Mouse (Mus musculus): ENCODE data around the gene Rnf144b. TPM values are rescaled to one million over a fixed set of nuclear protein-coding genes. Genes with fewer than 3 reads are reported as not detected.

Gene Rnf144b
- total RNA-seq (2014; fragmentation: Nextera tagmentation) (0.46 and 0.54 TPM in 2 replicates), total RNA-seq (2017) (0.89 and 1.3 TPM in 2 replicates)

- 0 out of 2 replicates have a peak, but pooled peaks have one; percentile 14 for ATAC-seq (replicated peaks; ENCODE audit: low FRiP score, low TSS enrichment, poor library complexity, severe bottlenecking)
Measured at GRCm38 (mm10) chr13:47122537-47123430, at the start of gene Rnf144b. Gene Rnf144b, plus strand, starts transcription at chr13:47122656.

GRCm38 (mm10) chr13:47076156-47076555, 46.3 kb upstream of the Rnf144b start:
- ATAC-seq (replicated peaks; ENCODE audit: low FRiP score, low TSS enrichment, poor library complexity, severe bottlenecking) = no peak

- no peak for ATAC-seq (replicated peaks; ENCODE audit: low FRiP score, low TSS enrichment, poor library complexity, severe bottlenecking)
Measured at GRCm38 (mm10) chr13:47077367-47077766, 45.1 kb upstream of the Rnf144b start.

GRCm38 (mm10) chr13:47078799-47079198, 43.7 kb upstream of the Rnf144b start:
- no peak for ATAC-seq (replicated peaks; ENCODE audit: low FRiP score, low TSS enrichment, poor library complexity, severe bottlenecking)

GRCm38 (mm10) chr13:47080905-47081505, 41.5 kb upstream of the Rnf144b start:
- ATAC-seq (replicated peaks; ENCODE audit: low FRiP score, low TSS enrichment, poor library complexity, severe bottlenecking) = no peak

GRCm38 (mm10) chr13:47088433-47088832, 34.0 kb upstream of the Rnf144b start:
- no peak for ATAC-seq (replicated peaks; ENCODE audit: low FRiP score, low TSS enrichment, poor library complexity, severe bottlenecking)

GRCm38 (mm10) chr13:47089271-47089670, 33.2 kb upstream of the Rnf144b start:
- no peak for ATAC-seq (replicated peaks; ENCODE audit: low FRiP score, low TSS enrichment, poor library complexity, severe bottlenecking)

GRCm38 (mm10) chr13:47093791-47094190, 28.7 kb upstream of the Rnf144b start:
- no peak for ATAC-seq (replicated peaks; ENCODE audit: low FRiP score, low TSS enrichment, poor library complexity, severe bottlenecking)

- ATAC-seq (replicated peaks; ENCODE audit: low FRiP score, low TSS enrichment, poor library complexity, severe bottlenecking) = no peak
Measured at GRCm38 (mm10) chr13:47096591-47096990, 25.9 kb upstream of the Rnf144b start.

GRCm38 (mm10) chr13:47099265-47099664, 23.2 kb upstream of the Rnf144b start:
- no peak for ATAC-seq (replicated peaks; ENCODE audit: low FRiP score, low TSS enrichment, poor library complexity, severe bottlenecking)

GRCm38 (mm10) chr13:47100587-47100986, 21.9 kb upstream of the Rnf144b start:
- ATAC-seq (replicated peaks; ENCODE audit: low FRiP score, low TSS enrichment, poor library complexity, severe bottlenecking) = no peak

GRCm38 (mm10) chr13:47104146-47104545, 18.3 kb upstream of the Rnf144b start:
- no peak for ATAC-seq (replicated peaks; ENCODE audit: low FRiP score, low TSS enrichment, poor library complexity, severe bottlenecking)

GRCm38 (mm10) chr13:47104856-47105541, 17.5 kb upstream of the Rnf144b start:
- no peak for ATAC-seq (replicated peaks; ENCODE audit: low FRiP score, low TSS enrichment, poor library complexity, severe bottlenecking)

- ATAC-seq (replicated peaks; ENCODE audit: low FRiP score, low TSS enrichment, poor library complexity, severe bottlenecking) = peak; percentile 53
Measured at GRCm38 (mm10) chr13:47105711-47106579, 16.5 kb upstream of the Rnf144b start, which contains the start of gene Dek. Gene Dek, minus strand, starts transcription at chr13:47106201.

GRCm38 (mm10) chr13:47106580-47106888, 15.9 kb upstream of the Rnf144b start:
- ATAC-seq (replicated peaks; ENCODE audit: low FRiP score, low TSS enrichment, poor library complexity, severe bottlenecking) = peak; percentile 18; the same call in 1 of the 2 replicates

- peak; percentile 45; the same call in 1 of the 2 replicates for ATAC-seq (replicated peaks; ENCODE audit: low FRiP score, low TSS enrichment, poor library complexity, severe bottlenecking)
Measured at GRCm38 (mm10) chr13:47109239-47109638, 13.2 kb upstream of the Rnf144b start.

- ATAC-seq (replicated peaks; ENCODE audit: low FRiP score, low TSS enrichment, poor library complexity, severe bottlenecking) = no peak
Measured at GRCm38 (mm10) chr13:47111185-47111584, 11.3 kb upstream of the Rnf144b start.

GRCm38 (mm10) chr13:47112056-47112455, 10.4 kb upstream of the Rnf144b start:
- ATAC-seq (replicated peaks; ENCODE audit: low FRiP score, low TSS enrichment, poor library complexity, severe bottlenecking) = no peak

GRCm38 (mm10) chr13:47112924-47113323, 9.5 kb upstream of the Rnf144b start:
- peak; percentile 97 for ATAC-seq (replicated peaks; ENCODE audit: low FRiP score, low TSS enrichment, poor library complexity, severe bottlenecking)

All from megakaryocyte-erythroid progenitor cell, adult 5-6 weeks (primary cell).